Mouse (Mus musculus): ENCODE measurements around the gene Gimap9.

DNA sequence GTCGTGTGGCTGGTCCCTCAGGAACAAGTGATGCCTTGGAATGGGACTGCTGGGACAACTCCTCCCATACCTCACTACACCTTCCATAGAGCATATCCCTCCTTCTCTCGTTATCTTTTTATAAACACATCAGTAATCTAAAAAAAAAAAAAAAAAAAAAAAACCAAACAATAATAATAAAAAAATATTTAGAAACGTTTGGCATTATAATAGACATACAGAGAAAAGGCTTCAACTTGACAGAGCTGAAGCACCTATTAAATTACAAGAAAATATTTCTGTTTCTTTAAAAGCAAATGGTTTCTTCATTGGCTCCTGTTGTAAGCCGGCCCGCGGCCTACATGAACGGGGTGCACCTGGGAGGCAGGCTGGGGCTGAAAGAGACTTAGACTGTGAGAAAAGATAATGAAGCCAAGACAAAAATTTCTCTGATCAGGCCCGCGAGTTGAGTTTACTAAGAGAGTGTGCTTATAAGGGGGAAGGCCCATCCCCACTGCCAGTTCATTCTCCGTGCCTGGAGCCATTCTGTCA lies 464 bp upstream of the Gimap9 start:
- no peak for TF ChIP-seq CTCF (IDR thresholded peaks at IDR 0.05; ENCODE audit: borderline replicate concordance, control insufficient read depth, extremely low read depth, insufficient read depth, low read length, poor library complexity)
- TF ChIP-seq POLR2A (IDR thresholded peaks at IDR 0.05; ENCODE audit: control insufficient read depth, extremely low read depth, insufficient read depth, low read length, poor library complexity): no peak

All from thymus, adult 2 months (tissue).